Comparison of ENCODE assay signal across 11 mouse cellular contexts in the genomic region with DNA sequence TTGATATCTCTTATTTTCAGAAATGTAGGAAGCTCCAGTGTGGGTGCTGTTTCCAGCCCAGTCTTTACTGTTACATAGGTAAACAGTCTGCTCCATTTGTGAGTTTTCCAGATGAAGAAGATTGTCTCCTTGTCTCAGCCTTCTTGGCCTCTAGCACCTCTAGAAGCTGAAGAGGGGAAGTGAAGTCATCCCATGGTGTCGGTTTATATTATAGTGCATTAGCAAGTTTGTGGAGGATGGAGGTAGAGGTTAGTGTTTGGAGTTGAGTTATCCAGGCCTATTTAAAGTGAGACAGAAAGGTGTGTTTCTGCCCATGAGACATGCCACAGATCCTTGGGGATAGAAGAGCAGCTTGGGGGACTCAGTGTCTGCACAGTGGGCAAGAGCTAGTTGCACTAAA. TPM values are rescaled to one million over a fixed set of nuclear protein-coding genes. Genes with fewer than 3 reads are reported as not detected.
A peak's percentile ranks its signal among the peaks of the same experiment; 100 is the strongest.
DNase-seq lines count a peak whose midpoint lies in the region; ATAC-seq lines count a peak whose summit lies in the region.
"Had no signal": no experiment of that assay in that cellular context is flagged by ENCODE, and none has a peak within 500 bp of the region (broad histone marks: within the 10 kb centered on the region; RNA-seq: fewer than 3 reads in every experiment).

No protein-coding gene starts in this region.

- no peak overlapping the region for H3K27ac ChIP-seq in forebrain, embryonic 14.5 days (ENCODE audit: low read depth, low read length)
- peak overlapping the region; percentile 16; the same call in 1 of the 2 replicates for H3K27ac ChIP-seq in liver, embryonic 12.5 days

- 29% methylated on average over 1 of the region's 1 CpGs for WGBS in forebrain, embryonic 14.5 days
- 18% methylated on average over 1 of the region's 1 CpGs for WGBS in liver, embryonic 12.5 days (ENCODE audit: insufficient replicate concordance)

- peaks cover 20% of the 10 kb centered on the region for H3K36me3 ChIP-seq in forebrain, embryonic 14.5 days (ENCODE audit: control insufficient read depth, insufficient read depth, low read length)
- H3K36me3 ChIP-seq in liver, embryonic 12.5 days: peaks cover 32% of the 10 kb centered on the region

- peak overlapping the region; percentile 83 for H3K4me2 ChIP-seq in forebrain, embryonic 14.5 days (ENCODE audit: low read length)
- H3K4me2 ChIP-seq in liver, embryonic 12.5 days: peak overlapping the region; percentile 72

- H3K27me3 ChIP-seq in forebrain, embryonic 14.5 days (replicated peaks; ENCODE audit: control insufficient read depth, insufficient read depth, low read length): no peaks in the 10 kb centered on the region
- H3K27me3 ChIP-seq in liver, embryonic 12.5 days (replicated peaks): no peaks in the 10 kb centered on the region

- DNase-seq in cerebellum, adult 9-10 months: peak; percentile 17
- no peak for DNase-seq in cerebellum, postnatal 14 days
- DNase-seq in 3T3-L1 (ENCODE audit: low read depth, low spot score): peak; percentile 24
- no peak for DNase-seq in forebrain, embryonic 14.5 days (ENCODE audit: low spot score)
- no peak for DNase-seq in adrenal gland, postnatal 14 days
- no peak for DNase-seq in cerebellum, adult 18-20 months
- no peak for DNase-seq in left cerebral cortex, adult 18-20 months (ENCODE audit: low spot score in 2 of 2)
- DNase-seq: B cell, adult 2 months; cerebellum, postnatal 25 days; lung, postnatal 10 days had no signal

- H3K4me1 ChIP-seq in forebrain, embryonic 14.5 days (ENCODE audit: control insufficient read depth, insufficient read depth, low read length): peaks cover 27% of the 10 kb centered on the region
- peaks cover 43% of the 10 kb centered on the region for H3K4me1 ChIP-seq in liver, embryonic 12.5 days

- peak overlapping the region; percentile 89; the same call in 1 of the 2 replicates for H3K9ac ChIP-seq in forebrain, embryonic 14.5 days (ENCODE audit: low read length)
- peak overlapping the region; percentile 98 for H3K9ac ChIP-seq in liver, embryonic 12.5 days

- H3K9me3 ChIP-seq in forebrain, embryonic 14.5 days (replicated peaks; ENCODE audit: control insufficient read depth, low read length): no peaks in the 10 kb centered on the region
- H3K9me3 ChIP-seq in liver, embryonic 12.5 days (replicated peaks): no peaks in the 10 kb centered on the region

- peak overlapping the region; percentile 97 for H3K4me3 ChIP-seq in forebrain, embryonic 14.5 days (ENCODE audit: low read depth, low read length)
- H3K4me3 ChIP-seq in liver, embryonic 12.5 days: peak overlapping the region; percentile 97

- no peak for ATAC-seq in forebrain, embryonic 14.5 days
- ATAC-seq in liver, embryonic 12.5 days: no peak

RNA-seq across cellular contexts. Expression of gene Otud4, which starts 1.7 kb away (rescaled TPM):
- polyA plus RNA-seq in forebrain, embryonic 14.5 days (2014; fragmentation: Nextera tagmentation; extraction: Ambion mirVana): 16.2 and 16.8 TPM in 2 replicates
- polyA plus RNA-seq in liver, embryonic 12.5 days (2016; fragmentation: Nextera tagmentation; extraction: Ambion mirVana): 17.2 and 17.7 TPM in 2 replicates
- total RNA-seq in adrenal gland, postnatal 14 days (2021): 47.6 and 50.4 TPM in 2 replicates
- total RNA-seq in left cerebral cortex, adult 18-20 months (2021): 10 to 100 TPM; 38.2 to 40.8 TPM

Comparison
In these comparisons a context has a peak if more than half of its experiments do, and no peak if none do; other contexts are left out.
1. DNase-seq: peak in cerebellum, adult 9-10 months (single experiment) and 3T3-L1 (single experiment); none in cerebellum, postnatal 14 days (0 of 2), forebrain, embryonic 14.5 days (single experiment), adrenal gland, postnatal 14 days (single experiment), cerebellum, adult 18-20 months (0 of 2) and left cerebral cortex, adult 18-20 months (0 of 2).